Mouse (Mus musculus) lung, postnatal 0 days (tissue): ENCODE measurements around the gene E2f2. TPM values are rescaled to one million over a fixed set of nuclear protein-coding genes. Genes with fewer than 3 reads are reported as not detected.

Experiments used
- ATAC-seq: fragments of 200-750 bp; cut with Nextera tagmentation; 2 replicates; pipeline ENCODE4 v1.8.0; 2017; ENCODE audit warnings: moderate library complexity
- DNase-seq: peaks from one replicate; pipeline ENCODE4 v3.0.0-alpha.2; 2016; ENCODE audit warnings: low spot score
- H3K27ac ChIP-seq: fragments of 300-500 bp; sonication (generic); 2 replicates; pipeline ENCODE4 v1.5.1; 2014; ENCODE audit warnings: antibody characterized with exemption, mild to moderate bottlenecking, low read length, mixed read lengths
- H3K27me3 ChIP-seq: fragments of 300-500 bp; sonication (generic); replicated peaks from 2 replicates; pipeline ENCODE4 v1.6.1; 2014; ENCODE audit warnings: low read length, mixed read lengths; ENCODE audit not compliant: insufficient read depth
- H3K36me3 ChIP-seq: fragments of 300-500 bp; sonication (generic); 2 replicates; pipeline ENCODE4 v1.6.1; 2014; ENCODE audit warnings: low read length, mixed read lengths; ENCODE audit not compliant: insufficient read depth
- H3K4me1 ChIP-seq: fragments of 300-500 bp; sonication (generic); 2 replicates; pipeline ENCODE4 v1.6.1; 2014; ENCODE audit warnings: antibody characterized with exemption, low read depth, low read length, mixed read lengths; ENCODE audit not compliant: insufficient read depth
- H3K4me2 ChIP-seq: fragments of 300-500 bp; sonication (generic); replicated peaks from 2 replicates; pipeline ENCODE4 v1.6.1; 2014; ENCODE audit warnings: low read depth, mild to moderate bottlenecking, low read length, moderate library complexity, mixed read lengths
- H3K4me3 ChIP-seq: fragments of 300-500 bp; sonication (generic); 2 replicates; pipeline ENCODE4 v1.5.1; 2014; ENCODE audit warnings: low read depth, low read length
- H3K9ac ChIP-seq: fragments of 300-500 bp; sonication (generic); replicated peaks from 2 replicates; pipeline ENCODE4 v1.6.1; 2014; ENCODE audit warnings: low read depth, mild to moderate bottlenecking
- H3K9me3 ChIP-seq: fragments of 300-500 bp; sonication (generic); 2 replicates; pipeline ENCODE4 v1.6.1; 2016; ENCODE audit warnings: low read length, mixed read lengths
- CTCF ChIP-seq: IDR thresholded peaks from 2 replicates; pipeline ENCODE4 v1.5.1; 2016; ENCODE audit warnings: antibody characterized with exemption, mild to moderate bottlenecking
- EP300 ChIP-seq: IDR thresholded peaks from 2 replicates; pipeline ENCODE4 v1.6.1; 2016; ENCODE audit warnings: antibody characterized with exemption, mild to moderate bottlenecking, control low read depth
- WGBS: fragments of 180-500 bp; shearing (Covaris S2); extraction: QIAGEN DNeasy Blood & Tissue Kit; methylation state at CpG from one replicate; pipeline ENCODE4 v1.1.7; 2014; 5-methylcytosine and 5-hydroxymethylcytosine counted together
- polyA plus RNA-seq: library from polyadenylated mRNA; unstranded; fragments of >200 nt; fragmentation: Nextera tagmentation; extraction: Ambion mirVana; gene quantifications from 2 replicates; pipeline ENCODE4 v1.2.1, GENCODE M21; 2015

The E2f2 gene
- polyA plus RNA-seq, 1 experiment from 2014 or later = 19.1 TPM

GRCm38 (mm10) chr4:136240123-136240522 lies 67.9 kb downstream of the E2f2 start:
- Histone ChIP-seq H3K9ac (no peak overlapping the region), H3K36me3 (no peaks in the 10 kb centered on the region; the same call in 1 of the 2 replicates), H3K4me1 (no peaks in the 10 kb centered on the region), H3K4me3 (no peak overlapping the region), H3K27me3 (no peaks in the 10 kb centered on the region), H3K27ac (no peak overlapping the region), H3K9me3 (no peaks in the 10 kb centered on the region), H3K4me2 (no peak overlapping the region)
- TF ChIP-seq CTCF (no peak), EP300 (no peak)
- 67% methylated on average over 14 of the region's 14 CpGs for WGBS
- DNase-seq = no peak
- no peak for ATAC-seq

DNA sequence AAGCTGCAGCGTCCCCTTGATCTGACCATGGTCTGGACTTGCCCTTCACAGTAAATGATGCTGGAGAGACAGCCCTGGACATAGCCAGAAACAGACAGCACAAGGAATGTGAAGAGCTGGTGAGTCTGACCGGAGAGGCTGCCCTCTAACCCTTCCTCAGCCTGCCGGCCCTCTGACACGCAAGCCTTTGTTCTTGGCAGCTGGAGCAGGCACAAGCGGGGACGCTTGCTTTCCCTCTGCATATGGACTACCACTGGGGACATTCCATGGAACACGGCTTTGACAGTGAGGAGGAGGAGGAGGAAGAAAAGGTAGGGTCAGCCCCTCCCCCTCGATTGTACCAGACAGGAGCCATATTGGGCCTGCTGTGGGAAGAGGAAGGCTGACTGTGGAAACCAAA lies 68.8 kb downstream of the E2f2 start:
- Histone ChIP-seq H3K36me3 (no peaks in the 10 kb centered on the region; the same call in 1 of the 2 replicates), H3K27me3 (no peaks in the 10 kb centered on the region), H3K4me3 (no peak overlapping the region), H3K4me2 (no peak overlapping the region), H3K9ac (no peak overlapping the region), H3K27ac (no peak overlapping the region), H3K9me3 (no peaks in the 10 kb centered on the region), H3K4me1 (no peaks in the 10 kb centered on the region)
- DNase-seq (no peak), ATAC-seq (no peak)
- no peak for TF ChIP-seq CTCF
- TF ChIP-seq EP300 = no peak
- 58% methylated on average over 8 of the region's 8 CpGs for WGBS

DNA sequence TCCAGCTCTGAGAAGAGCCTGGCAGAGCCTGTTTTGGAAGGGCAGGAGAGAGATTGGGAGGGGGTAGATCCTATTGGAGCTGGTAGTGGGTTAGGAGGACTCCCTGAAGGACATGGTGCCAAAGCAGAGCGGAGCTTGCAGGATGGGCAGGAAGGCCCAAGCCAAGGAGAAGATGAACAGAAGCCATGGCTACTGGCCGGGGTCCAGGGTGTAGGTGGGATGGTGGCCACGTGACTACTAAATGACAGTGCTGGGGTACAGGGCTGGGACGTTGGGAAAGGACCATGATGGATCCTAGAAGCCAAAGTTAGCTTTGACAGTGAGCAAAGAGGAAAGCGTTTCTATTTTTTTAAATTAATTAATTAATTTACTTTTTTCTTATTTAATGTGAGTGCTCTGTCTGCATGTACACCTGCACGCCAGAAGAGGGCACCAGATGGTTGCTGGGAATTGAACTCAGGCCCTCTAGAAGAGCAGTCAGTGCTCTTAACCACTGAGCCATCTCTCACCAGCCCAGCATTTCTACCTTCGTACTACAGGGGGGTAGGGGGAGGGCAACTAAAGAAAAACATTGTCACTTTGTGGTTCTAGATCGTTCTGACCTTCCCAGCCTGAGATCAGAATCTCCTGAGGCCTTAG lies 70.0 kb downstream of the E2f2 start:
- DNase-seq = peak; percentile 38
- Histone ChIP-seq H3K36me3 (no peaks in the 10 kb centered on the region), H3K9me3 (no peaks in the 10 kb centered on the region), H3K9ac (no peak overlapping the region), H3K27ac (no peak overlapping the region), H3K4me3 (no peak overlapping the region), H3K4me2 (no peak overlapping the region), H3K4me1 (peaks cover 2% of the 10 kb centered on the region; the same call in 1 of the 2 replicates), H3K27me3 (no peaks in the 10 kb centered on the region)
- peak; percentile 72 for TF ChIP-seq CTCF
- no peak for TF ChIP-seq EP300
- 41% methylated on average over 8 of the region's 8 CpGs for WGBS
- ATAC-seq = no peak

GRCm38 (mm10) chr4:136242728-136243127 lies 70.5 kb downstream of the E2f2 start:
- H3K36me3 ChIP-seq = no peaks in the 10 kb centered on the region
- no peak overlapping the region for H3K4me2 ChIP-seq
- WGBS = 77% methylated on average over 7 of the region's 7 CpGs
- ATAC-seq = no peak
- no peak overlapping the region for H3K9ac ChIP-seq
- H3K9me3 ChIP-seq = no peaks in the 10 kb centered on the region
- H3K27me3 ChIP-seq = no peaks in the 10 kb centered on the region
- TF ChIP-seq CTCF = no peak
- no peak for TF ChIP-seq EP300
- H3K4me1 ChIP-seq = peaks cover 7% of the 10 kb centered on the region; the same call in 1 of the 2 replicates
- no peak overlapping the region for H3K27ac ChIP-seq
- DNase-seq = no peak
- H3K4me3 ChIP-seq = no peak overlapping the region

- H3K9ac ChIP-seq = no peak overlapping the region
- no peaks in the 10 kb centered on the region for H3K36me3 ChIP-seq
- WGBS = 66% methylated on average over 7 of the region's 7 CpGs
- H3K27me3 ChIP-seq = peaks cover 8% of the 10 kb centered on the region; the same call in 1 of the 2 replicates
- no peak overlapping the region for H3K4me3 ChIP-seq
- no peak for DNase-seq
- no peak overlapping the region for H3K4me2 ChIP-seq
- no peak for ATAC-seq
- H3K9me3 ChIP-seq = no peaks in the 10 kb centered on the region
- no peak overlapping the region for H3K27ac ChIP-seq
- H3K4me1 ChIP-seq = peaks cover 21% of the 10 kb centered on the region
- TF ChIP-seq EP300 (no peak), CTCF (no peak)
Observed at GRCm38 (mm10) chr4:136244208-136244607, 72.0 kb downstream of the E2f2 start.

Other genes starting within 250 kb of the E2f2 start
- gene Hmgcl, start 225.9 kb upstream of the E2f2 start, polyA plus RNA-seq = 63.6 and 67.7 TPM in 2 replicates
- 37.0 and 40.5 TPM in 2 replicates for gene Gale, start 208.7 kb upstream of the E2f2 start, polyA plus RNA-seq
- gene Lypla2, start 199.8 kb upstream of the E2f2 start, polyA plus RNA-seq = 103 and 115 TPM in 2 replicates
- gene Pithd1, start 185.1 kb upstream of the E2f2 start, polyA plus RNA-seq = 35.3 and 39.6 TPM in 2 replicates
- 25.6 and 26.8 TPM in 2 replicates for gene Eloa, start 150.6 kb upstream of the E2f2 start, polyA plus RNA-seq
- gene Rpl11, start 119.0 kb upstream of the E2f2 start, polyA plus RNA-seq = 325 and 355 TPM in 2 replicates
- 430 and 477 TPM in 2 replicates for gene Id3, start 28.9 kb upstream of the E2f2 start, polyA plus RNA-seq
- gene Asap3, start 34.0 kb downstream of the E2f2 start, polyA plus RNA-seq = 5.4 and 5.5 TPM in 2 replicates
- gene Tcea3, start 75.3 kb downstream of the E2f2 start, polyA plus RNA-seq = 26.8 and 29.1 TPM in 2 replicates
- gene Zfp46, start 112.3 kb downstream of the E2f2 start, polyA plus RNA-seq = 18.4 and 21.0 TPM in 2 replicates
- gene Hnrnpr, start 138.5 kb downstream of the E2f2 start, polyA plus RNA-seq = 82.2 and 82.9 TPM in 2 replicates